Mouse (Mus musculus) small intestine, adult 2 months (tissue): ENCODE data around the gene 1700010I14Rik. TPM values are rescaled to one million over a fixed set of nuclear protein-coding genes. Genes with fewer than 3 reads are reported as not detected.

Source experiments
- H3K27ac ChIP-seq: fragments of 200-500 bp; 2 replicates; pipeline ENCODE4 v1.5.1; 2012; ENCODE audit warnings: low read depth, low read length, control low read depth, inconsistent platforms; ENCODE audit not compliant: insufficient read depth
- H3K27me3 ChIP-seq: fragments of 200-500 bp; 2 replicates; pipeline ENCODE4 v1.6.1; 2012; ENCODE audit warnings: mild to moderate bottlenecking, moderate library complexity, low read length, inconsistent platforms; ENCODE audit not compliant: control insufficient read depth, insufficient read depth
- H3K36me3 ChIP-seq: fragments of 200-500 bp; 2 replicates; pipeline ENCODE4 v1.6.1; 2012; ENCODE audit warnings: mild to moderate bottlenecking, low read length, control low read depth, inconsistent platforms; ENCODE audit not compliant: control insufficient read depth, insufficient read depth
- H3K4me1 ChIP-seq: fragments of 200-500 bp; 2 replicates; pipeline ENCODE4 v1.6.1; 2012; ENCODE audit warnings: low read length, inconsistent platforms, mixed read lengths; ENCODE audit not compliant: control insufficient read depth, insufficient read depth, insufficient read length
- H3K4me3 ChIP-seq: fragments of 200-500 bp; 2 replicates; pipeline ENCODE4 v1.5.1; 2012; ENCODE audit warnings: low read depth, mild to moderate bottlenecking, control low read depth, inconsistent platforms, low read length, moderate library complexity
- CTCF ChIP-seq: fragments of 200-500 bp; IDR thresholded peaks from 2 replicates; pipeline ENCODE4 v1.5.1; 2012; ENCODE audit warnings: low read depth, mild to moderate bottlenecking, control low read depth, inconsistent platforms, low read length, moderate library complexity, mixed read lengths; ENCODE audit not compliant: insufficient replicate concordance, insufficient read length; ENCODE audit errors: extremely low read depth
- POLR2A ChIP-seq: fragments of 200-500 bp; IDR thresholded peaks from 2 replicates; pipeline ENCODE4 v1.6.1; 2012; ENCODE audit warnings: low read depth, mild to moderate bottlenecking, control low read depth, inconsistent platforms, low read length, moderate library complexity
- WGBS: fragments of 180-500 bp; shearing (Covaris S2); methylation state at CpG from one replicate; pipeline ENCODE4 v1.1.7; 2018; 5-methylcytosine and 5-hydroxymethylcytosine counted together
- polyA plus RNA-seq: library from polyadenylated mRNA; depleted of rRNA; stranded (reverse); fragments of >200 nt; gene quantifications from 2 replicates; pipeline ENCODE4 v1.2.3, GENCODE M21; 2012

Gene 1700010I14Rik
- polyA plus RNA-seq, 1 experiment = not detected

- no peaks in the 10 kb centered on the region for H3K36me3 ChIP-seq
- H3K27ac ChIP-seq = no peak overlapping the region
- H3K27me3 ChIP-seq = no peaks in the 10 kb centered on the region
- WGBS = 86% methylated on average over 6 of the region's 6 CpGs
- H3K4me1 ChIP-seq = no peaks in the 10 kb centered on the region
- TF ChIP-seq CTCF (no peak), POLR2A (no peak)
- H3K4me3 ChIP-seq = no peak overlapping the region
These were observed 23.0 kb upstream of the 1700010I14Rik start for GRCm38 (mm10) chr17:8965177-8965576.

- Histone ChIP-seq H3K36me3 (no peaks in the 10 kb centered on the region), H3K4me1 (no peaks in the 10 kb centered on the region), H3K4me3 (no peak overlapping the region), H3K27me3 (no peaks in the 10 kb centered on the region), H3K27ac (no peak overlapping the region)
- 54% methylated on average over 12 of the region's 12 CpGs for WGBS
- TF ChIP-seq POLR2A = no peak
- no peak for TF ChIP-seq CTCF
These were observed 15.8 kb upstream of the 1700010I14Rik start for GRCm38 (mm10) chr17:8972152-8972854.

- Histone ChIP-seq H3K27me3 (no peaks in the 10 kb centered on the region), H3K4me1 (no peaks in the 10 kb centered on the region), H3K27ac (no peak overlapping the region), H3K36me3 (no peaks in the 10 kb centered on the region), H3K4me3 (no peak overlapping the region)
- TF ChIP-seq POLR2A (no peak), CTCF (no peak)
- WGBS = 63% methylated on average over 5 of the region's 5 CpGs
These were observed 14.8 kb upstream of the 1700010I14Rik start for GRCm38 (mm10) chr17:8973331-8973730.

- H3K27me3 ChIP-seq = no peaks in the 10 kb centered on the region
- TF ChIP-seq CTCF (no peak), POLR2A (no peak)
- no peak overlapping the region for H3K27ac ChIP-seq
- no peaks in the 10 kb centered on the region for H3K4me1 ChIP-seq
- no peak overlapping the region for H3K4me3 ChIP-seq
- H3K36me3 ChIP-seq = no peaks in the 10 kb centered on the region
- WGBS = 56% methylated on average over 7 of the region's 7 CpGs
These were observed 13.7 kb upstream of the 1700010I14Rik start for GRCm38 (mm10) chr17:8974423-8974822.

GRCm38 (mm10) chr17:8974823-8975397, 13.2 kb upstream of the 1700010I14Rik start:
- Histone ChIP-seq H3K36me3 (no peaks in the 10 kb centered on the region), H3K4me1 (no peaks in the 10 kb centered on the region), H3K27ac (no peak overlapping the region), H3K4me3 (no peak overlapping the region), H3K27me3 (no peaks in the 10 kb centered on the region)
- 63% methylated on average over 6 of the region's 6 CpGs for WGBS
- TF ChIP-seq CTCF (no peak), POLR2A (no peak)

GRCm38 (mm10) chr17:8976745-8977144, 11.4 kb upstream of the 1700010I14Rik start:
- Histone ChIP-seq H3K27ac (no peak overlapping the region), H3K4me3 (no peak overlapping the region), H3K36me3 (no peaks in the 10 kb centered on the region), H3K4me1 (no peaks in the 10 kb centered on the region), H3K27me3 (no peaks in the 10 kb centered on the region)
- TF ChIP-seq CTCF (no peak), POLR2A (no peak)
- WGBS = 84% methylated on average over 6 of the region's 6 CpGs

- H3K4me1 ChIP-seq = no peaks in the 10 kb centered on the region
- TF ChIP-seq CTCF (no peak), POLR2A (no peak)
- no peaks in the 10 kb centered on the region for H3K27me3 ChIP-seq
- no peak overlapping the region for H3K4me3 ChIP-seq
- H3K27ac ChIP-seq = no peak overlapping the region
- H3K36me3 ChIP-seq = no peaks in the 10 kb centered on the region
- 41% methylated on average over 2 of the region's 2 CpGs for WGBS
These were observed 10.9 kb upstream of the 1700010I14Rik start for GRCm38 (mm10) chr17:8977271-8977670.
